Mouse (Mus musculus) C2C12 (cell line): ENCODE results near the gene Map4. TPM values are rescaled to one million over a fixed set of nuclear protein-coding genes. Genes with fewer than 3 reads are reported as not detected.

Source experiments
- H3K27me3 ChIP-seq: one replicate; pipeline ENCODE4 v1.6.1; 2011; ENCODE audit not compliant: control insufficient read depth, insufficient read depth, insufficient read length
- H3K36me3 ChIP-seq: one replicate; pipeline ENCODE4 v1.6.1; 2011; ENCODE audit not compliant: control insufficient read depth, insufficient read depth
- H3K4me3 ChIP-seq: one replicate; pipeline ENCODE4 v1.5.1; 2011; ENCODE audit warnings: mild to moderate bottlenecking, control low read depth; ENCODE audit not compliant: poor library complexity, insufficient read depth, severe bottlenecking
- H3K79me2 ChIP-seq: one replicate; pipeline ENCODE4 v1.6.1; 2011; ENCODE audit not compliant: control insufficient read depth, insufficient read depth
- H3K79me3 ChIP-seq: one replicate; pipeline ENCODE4 v1.6.1; 2011; ENCODE audit warnings: low read depth, control low read depth
- H3ac ChIP-seq: one replicate; pipeline ENCODE3; 2011; ENCODE audit warnings: low read depth; ENCODE audit not compliant: control insufficient read depth, insufficient read length
- CEBPB ChIP-seq: IDR thresholded peaks from one replicate; pipeline ENCODE4 v1.6.1; 2011; ENCODE audit warnings: low read depth, mild to moderate bottlenecking, control low read depth, moderate library complexity
- CTCF ChIP-seq: IDR thresholded peaks from one replicate; pipeline ENCODE4 v1.5.1; 2011; ENCODE audit not compliant: control insufficient read depth, insufficient read depth, insufficient read length
- FOSL1 ChIP-seq: IDR thresholded peaks from one replicate; pipeline ENCODE4 v1.8.0; 2011; ENCODE audit warnings: mild to moderate bottlenecking, low read length; ENCODE audit not compliant: poor library complexity, insufficient read depth, severe bottlenecking
- MAX ChIP-seq: IDR thresholded peaks from one replicate; pipeline ENCODE4 v1.6.1; 2011; ENCODE audit warnings: mild to moderate bottlenecking, control low read depth
- MYOD1 ChIP-seq: IDR thresholded peaks from one replicate; pipeline ENCODE4 v1.6.1; 2011; ENCODE audit warnings: low read depth; ENCODE audit not compliant: control insufficient read depth, insufficient read length
- MYOG ChIP-seq: IDR thresholded peaks from one replicate; pipeline ENCODE4 v1.6.1; 2011; ENCODE audit not compliant: control insufficient read depth, insufficient read length; ENCODE audit errors: extremely low read depth
- USF1 ChIP-seq: IDR thresholded peaks from one replicate; pipeline ENCODE4 v1.6.1; 2011; ENCODE audit warnings: low read depth, mild to moderate bottlenecking, control low read depth, moderate library complexity
- polyA plus RNA-seq: library from polyadenylated mRNA; unstranded; fragments of >200 nt; fragmentation: generic; extraction: Trizol; gene quantifications from one replicate; pipeline ENCODE4 v1.2.1, GENCODE M21; 2012; ENCODE audit warnings: missing spikeins

The Map4 gene
- polyA plus RNA-seq, 1 experiment = 135 TPM

- Histone ChIP-seq H3K4me3 (no peak overlapping the region), H3K36me3 (peaks cover 27% of the 10 kb centered on the region), H3K79me3 (peaks cover 9% of the 10 kb centered on the region), H3K79me2 (peaks cover 7% of the 10 kb centered on the region), H3ac (no peak overlapping the region), H3K27me3 (no peaks in the 10 kb centered on the region)
- TF ChIP-seq MYOD1 = no peak
- no peak for TF ChIP-seq MYOG
- no peak for TF ChIP-seq USF1
- TF ChIP-seq CEBPB = no peak
- no peak for TF ChIP-seq CTCF
- no peak for TF ChIP-seq FOSL1
- no peak for TF ChIP-seq MAX
Measured at GRCm38 (mm10) chr9:110044373-110044772, 113.1 kb downstream of the Map4 start.

- Histone ChIP-seq H3K27me3 (no peaks in the 10 kb centered on the region), H3K36me3 (peaks cover 18% of the 10 kb centered on the region), H3K79me2 (peaks cover 7% of the 10 kb centered on the region), H3K79me3 (peaks cover 9% of the 10 kb centered on the region), H3K4me3 (no peak overlapping the region), H3ac (no peak overlapping the region)
- TF ChIP-seq CEBPB (no peak), USF1 (no peak), MAX (no peak), CTCF (no peak), MYOD1 (no peak), MYOG (no peak), FOSL1 (no peak)
Measured at GRCm38 (mm10) chr9:110045763-110046377, 114.6 kb downstream of the Map4 start.

- no peak for TF ChIP-seq MYOD1
- TF ChIP-seq CEBPB = no peak
- TF ChIP-seq CTCF = no peak
- H3ac ChIP-seq = no peak overlapping the region
- peaks cover 9% of the 10 kb centered on the region for H3K79me3 ChIP-seq
- H3K4me3 ChIP-seq = no peak overlapping the region
- H3K27me3 ChIP-seq = no peaks in the 10 kb centered on the region
- H3K36me3 ChIP-seq = peaks cover 13% of the 10 kb centered on the region
- H3K79me2 ChIP-seq = peaks cover 7% of the 10 kb centered on the region
Measured at GRCm38 (mm10) chr9:110047260-110047659, 116.0 kb downstream of the Map4 start.

GRCm38 (mm10) chr9:110047857-110048256, 116.6 kb downstream of the Map4 start:
- no peak overlapping the region for H3ac ChIP-seq
- peaks cover 6% of the 10 kb centered on the region for H3K79me3 ChIP-seq
- H3K27me3 ChIP-seq = no peaks in the 10 kb centered on the region
- H3K79me2 ChIP-seq = peaks cover 7% of the 10 kb centered on the region
- no peak overlapping the region for H3K4me3 ChIP-seq
- peaks cover 8% of the 10 kb centered on the region for H3K36me3 ChIP-seq
- TF ChIP-seq FOSL1 = no peak
- TF ChIP-seq CTCF = no peak
- TF ChIP-seq CEBPB = no peak
- TF ChIP-seq MYOG = no peak
- no peak for TF ChIP-seq MYOD1
- no peak for TF ChIP-seq MAX
- TF ChIP-seq USF1 = no peak

DNA sequence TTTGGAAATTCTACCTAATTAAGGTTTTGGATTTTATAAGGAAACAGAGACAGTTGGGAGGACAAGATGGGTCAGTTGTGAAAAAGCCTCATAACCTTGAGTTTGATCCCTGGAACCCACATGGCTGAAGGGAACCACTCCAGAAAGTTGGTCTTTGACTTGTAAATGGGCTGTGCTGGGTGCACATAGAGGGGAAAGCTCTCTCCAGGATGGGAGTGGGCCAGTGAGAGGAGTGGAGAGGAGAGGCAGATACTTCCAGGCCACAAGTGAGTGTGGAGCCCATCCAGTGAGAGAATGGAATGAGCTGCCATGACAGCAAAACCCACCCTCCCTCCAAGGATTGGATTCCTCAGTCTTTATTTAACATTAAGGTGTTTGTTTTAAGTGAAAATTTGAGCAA, 119.9 kb downstream of the Map4 start:
- Histone ChIP-seq H3ac (no peak overlapping the region), H3K36me3 (no peaks in the 10 kb centered on the region), H3K79me2 (no peaks in the 10 kb centered on the region), H3K79me3 (peaks cover 4% of the 10 kb centered on the region), H3K4me3 (no peak overlapping the region), H3K27me3 (no peaks in the 10 kb centered on the region)
- TF ChIP-seq MYOD1 (no peak), MAX (no peak), MYOG (no peak), CTCF (no peak), FOSL1 (no peak), CEBPB (no peak), USF1 (no peak)

DNA sequence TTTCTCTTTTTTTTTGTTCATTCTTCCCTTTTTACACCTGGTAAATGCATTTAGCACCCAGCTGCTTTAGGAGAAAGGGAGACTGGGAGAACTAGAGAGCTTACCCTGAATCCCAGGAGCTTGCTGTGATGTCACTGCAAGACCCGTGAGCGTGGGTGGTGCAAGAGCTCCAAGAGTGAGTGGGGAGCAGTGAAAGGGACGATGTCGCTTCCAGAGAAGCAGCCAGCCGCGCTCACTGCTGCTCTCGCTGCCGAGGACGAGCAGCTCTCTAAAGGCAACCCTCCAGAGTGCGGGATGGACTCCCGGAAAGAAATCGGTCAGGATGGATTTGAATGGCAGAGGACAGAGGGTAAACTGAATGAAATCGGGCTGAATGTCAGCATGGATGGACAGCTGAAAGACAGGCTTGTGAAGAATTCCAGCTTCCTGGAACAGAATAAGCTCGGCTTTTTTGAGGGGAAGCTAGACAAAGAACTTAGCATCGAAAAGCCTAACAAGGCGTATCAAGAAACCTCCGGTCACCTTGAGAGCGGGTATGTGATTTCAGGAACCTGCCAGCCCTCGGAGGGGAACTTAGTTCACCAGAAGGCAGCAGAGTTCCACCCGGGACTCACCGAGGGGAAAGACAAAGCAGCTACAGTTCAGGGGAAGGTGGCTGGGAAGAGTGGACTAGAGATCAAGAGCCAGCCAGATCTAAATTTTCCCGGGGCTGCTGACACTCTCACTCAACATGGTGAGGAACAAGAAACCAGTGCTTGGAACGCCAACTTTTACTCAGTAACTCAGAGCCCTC, 120.8 kb downstream of the Map4 start:
- H3K79me3 ChIP-seq = peaks cover 4% of the 10 kb centered on the region
- H3K79me2 ChIP-seq = no peaks in the 10 kb centered on the region
- no peak overlapping the region for H3ac ChIP-seq
- H3K27me3 ChIP-seq = no peaks in the 10 kb centered on the region
- no peak overlapping the region for H3K4me3 ChIP-seq
- no peaks in the 10 kb centered on the region for H3K36me3 ChIP-seq
- TF ChIP-seq USF1 (no peak), MAX (no peak), CTCF (no peak), CEBPB (no peak), MYOD1 (no peak)
